Mouse (Mus musculus) gastrocnemius, postnatal 4 days (tissue): ENCODE data around the gene Ctnna3. TPM values are rescaled to one million over a fixed set of nuclear protein-coding genes. Genes with fewer than 3 reads are reported as not detected.

Experiments
- DNase-seq, 2 experiments: peaks; one replicate each; pipeline ENCODE4 v3.0.0; 2021 to 2022; ENCODE audit warnings: low spot score in 2 of 2, mixed read lengths in 2 of 2
- total RNA-seq, 2 experiments: library from RNA; stranded (reverse); gene quantifications; 2 replicates each; pipeline ENCODE4 v1.2.3; 2021

Ctnna3 gene
- total RNA-seq, 2 experiments from 2014 or later = 25.3 to 27.7 TPM

DNA sequence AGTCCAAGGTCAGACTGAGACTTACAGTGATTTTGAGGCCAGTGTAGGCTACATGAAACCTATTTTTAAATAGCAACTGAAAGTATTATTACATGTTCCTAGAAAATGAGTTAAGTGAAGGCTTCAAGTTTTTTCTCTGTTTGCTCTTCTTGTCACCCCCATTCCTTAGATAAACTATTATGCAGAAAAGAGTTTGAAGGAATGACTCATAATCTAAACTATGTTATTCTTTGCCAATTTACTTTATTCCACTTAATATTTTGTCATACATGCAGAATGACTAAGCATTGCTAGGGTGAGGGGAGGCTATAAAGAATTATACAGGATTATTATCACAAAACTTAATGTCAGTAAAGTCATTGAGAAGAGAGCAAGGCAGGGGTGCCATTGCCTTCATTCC is 479.0 kb downstream of the Ctnna3 start:
- no peak for DNase-seq

GRCm38 (mm10) chr10:63927334-63927733 is 497.4 kb downstream of the Ctnna3 start, which contains the start of gene Gm10118:
TSS of gene Gm10118 (minus strand) at chr10:63927434.
- DNase-seq = no peak

GRCm38 (mm10) chr10:63933946-63934345 is 504.0 kb downstream of the Ctnna3 start:
- DNase-seq = no peak

GRCm38 (mm10) chr10:63945534-63945933 is 515.6 kb downstream of the Ctnna3 start:
- DNase-seq = no peak

DNA sequence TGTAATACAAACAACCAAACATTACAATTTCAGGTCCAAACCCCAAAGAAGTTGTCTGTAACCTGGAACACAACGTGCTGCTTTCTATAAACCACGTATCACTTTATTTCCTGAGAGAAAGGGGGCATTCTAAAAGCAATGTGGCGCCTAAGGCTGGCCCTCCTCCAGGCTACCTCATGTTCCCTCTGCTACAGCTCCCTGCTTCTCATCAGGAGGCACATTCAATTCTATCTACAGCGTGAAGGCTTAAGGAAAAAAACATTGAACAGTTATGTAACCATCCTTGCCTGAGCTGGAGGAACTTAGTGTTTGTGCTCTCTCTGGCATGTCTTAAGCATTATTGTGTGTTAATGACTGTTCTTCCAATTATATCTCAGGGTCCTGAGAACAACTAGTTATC is 517.4 kb downstream of the Ctnna3 start:
- DNase-seq = no peak

- peak in 1 of 2 experiments; percentile 8 for DNase-seq
Measured at GRCm38 (mm10) chr10:63950867-63951266, 521.0 kb downstream of the Ctnna3 start.

DNA sequence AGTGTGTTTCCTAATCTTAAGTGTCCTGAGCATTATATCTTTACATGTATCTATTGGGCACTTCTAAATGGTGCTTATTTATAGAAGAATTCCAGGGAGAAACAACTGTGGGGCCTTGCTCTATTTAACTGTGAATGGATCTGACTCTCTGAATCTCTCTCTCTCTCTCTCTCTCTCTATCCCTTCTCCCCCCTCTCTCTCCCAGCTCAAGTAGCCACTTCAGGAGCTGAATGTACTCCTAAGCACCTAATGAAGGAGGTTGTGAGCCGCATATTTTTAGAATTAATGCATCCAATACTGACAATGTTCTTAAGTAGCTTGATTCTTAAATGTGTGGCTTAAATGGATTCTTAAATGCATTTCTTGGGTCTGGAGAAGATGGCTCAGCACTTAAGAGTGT is 521.6 kb downstream of the Ctnna3 start:
- DNase-seq = no peak

- peak in 1 of 2 experiments; percentile 47 for DNase-seq
Measured at GRCm38 (mm10) chr10:63954308-63954930, 524.5 kb downstream of the Ctnna3 start.

GRCm38 (mm10) chr10:63972300-63972699 is 542.4 kb downstream of the Ctnna3 start:
- DNase-seq = no peak

- DNase-seq = no peak
Measured at GRCm38 (mm10) chr10:63978101-63978500, 548.2 kb downstream of the Ctnna3 start.

DNA sequence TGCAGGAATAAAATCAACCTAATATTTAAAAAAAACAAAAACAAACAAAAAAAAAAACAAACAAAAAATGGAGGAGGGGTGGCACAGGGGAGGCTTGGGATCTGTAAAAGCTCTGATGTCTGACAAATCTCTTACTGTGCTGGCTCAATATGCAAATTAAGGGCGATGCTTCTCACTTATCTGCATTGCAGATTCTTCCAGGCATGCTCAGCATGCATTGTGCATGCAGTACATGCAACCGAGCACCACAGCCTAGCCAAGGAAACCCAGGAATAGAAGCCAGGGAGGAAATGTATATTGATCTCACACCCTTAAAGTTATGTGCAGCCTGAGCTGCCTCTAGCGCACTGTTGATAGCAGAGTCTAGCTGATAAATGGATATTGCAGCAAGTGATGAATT is 548.6 kb downstream of the Ctnna3 start:
- no peak for DNase-seq

DNA sequence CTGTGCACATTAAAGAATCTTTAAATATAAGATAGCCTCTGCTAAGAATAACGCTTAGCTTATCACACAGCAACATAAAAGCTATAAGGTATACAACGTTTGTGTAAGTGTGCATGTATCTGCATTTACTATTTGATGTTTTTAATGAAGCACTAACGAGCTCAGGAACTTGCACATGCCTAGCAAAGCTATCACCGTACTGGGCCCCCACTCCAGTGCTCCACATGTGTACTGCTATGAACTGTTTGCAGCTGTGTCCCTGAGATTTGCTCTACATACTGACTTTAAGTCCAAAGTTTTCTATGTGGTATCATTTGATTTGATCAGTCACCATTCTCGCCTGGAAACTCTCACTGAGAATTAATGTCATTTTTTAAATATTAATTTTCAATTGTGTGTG is 549.1 kb downstream of the Ctnna3 start:
- DNase-seq = no peak

DNA sequence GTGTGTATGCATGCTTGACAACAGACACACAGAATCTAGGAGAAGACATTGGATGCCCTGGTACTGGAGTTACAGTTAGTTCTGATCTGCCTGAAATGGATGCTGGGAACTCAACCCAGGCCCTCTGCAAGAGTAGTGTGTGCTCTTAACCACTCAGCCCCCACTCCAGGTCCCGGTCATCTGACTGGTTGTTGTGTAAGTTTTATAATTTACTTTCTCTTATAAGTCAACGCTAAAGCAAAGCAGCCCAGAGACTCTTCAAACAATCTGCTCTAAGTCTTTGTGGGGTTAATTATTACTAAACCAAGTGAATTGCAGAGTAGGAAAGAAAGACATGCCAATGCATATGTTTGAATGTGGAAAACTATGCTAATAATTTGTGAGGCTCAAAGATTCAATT is 549.5 kb downstream of the Ctnna3 start:
- no peak for DNase-seq

DNA sequence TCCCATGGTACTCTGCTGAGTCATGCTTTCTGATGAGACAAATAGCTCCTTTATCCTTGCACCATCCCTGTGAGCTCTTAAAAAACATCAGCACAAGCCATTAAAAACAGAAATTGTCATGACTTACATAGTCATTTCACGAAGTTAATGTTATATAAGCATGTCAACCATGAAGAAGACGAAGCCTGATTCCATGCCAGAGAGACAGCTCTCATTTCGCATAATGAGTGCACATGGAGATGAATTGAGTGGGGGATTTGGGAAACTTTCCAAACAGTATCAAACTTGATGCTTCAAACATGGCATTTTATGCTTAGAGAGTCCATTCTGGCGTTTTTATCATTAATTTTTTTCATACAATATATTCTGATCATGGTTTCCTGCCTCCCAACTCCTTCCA is 555.7 kb downstream of the Ctnna3 start:
- DNase-seq = no peak

- DNase-seq = no peak
Measured at GRCm38 (mm10) chr10:63994251-63994650, 564.4 kb downstream of the Ctnna3 start.

DNA sequence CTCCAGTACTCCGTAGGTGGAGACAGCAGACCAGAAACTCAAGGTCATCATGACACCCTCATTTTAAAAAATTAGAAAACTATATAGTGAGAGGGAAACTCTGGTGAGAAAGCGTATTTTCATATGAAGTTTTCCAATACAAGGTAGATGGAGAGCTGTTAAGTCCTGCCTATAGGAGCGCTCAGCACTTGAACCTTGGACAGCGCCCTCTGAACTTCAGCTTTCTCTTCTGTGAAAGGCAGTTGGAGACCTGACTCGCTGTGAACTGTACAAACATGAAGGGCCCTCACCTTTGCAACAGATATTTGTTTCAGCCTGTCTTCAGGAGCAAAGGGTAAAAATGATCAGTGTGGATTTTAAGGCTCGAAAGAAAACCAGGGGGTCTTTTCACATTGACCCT is 571.6 kb downstream of the Ctnna3 start:
- DNase-seq = no peak

- DNase-seq = no peak
Measured at GRCm38 (mm10) chr10:64001996-64002395, 572.1 kb downstream of the Ctnna3 start.

- no peak for DNase-seq
Measured at GRCm38 (mm10) chr10:64020347-64020746, 590.4 kb downstream of the Ctnna3 start.

DNA sequence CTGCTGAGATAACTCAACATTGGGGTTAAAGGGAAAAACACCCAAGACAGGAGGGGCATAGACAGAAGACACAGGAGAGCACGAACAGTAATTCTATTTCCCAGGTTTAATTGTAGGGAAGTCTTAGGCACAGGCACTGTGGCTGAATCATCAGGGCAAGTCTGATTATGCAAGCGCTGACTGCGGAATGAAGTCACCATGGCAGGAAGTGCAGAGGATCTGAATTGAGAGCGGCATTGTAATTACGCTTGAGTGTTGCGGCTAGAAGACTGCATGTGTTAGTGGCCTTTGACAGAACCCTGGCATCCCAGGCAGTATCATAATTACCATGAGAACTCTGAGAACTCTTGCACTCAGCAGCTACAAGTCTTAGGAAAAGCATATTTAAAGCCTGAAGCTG is 593.4 kb downstream of the Ctnna3 start:
- DNase-seq = no peak

DNA sequence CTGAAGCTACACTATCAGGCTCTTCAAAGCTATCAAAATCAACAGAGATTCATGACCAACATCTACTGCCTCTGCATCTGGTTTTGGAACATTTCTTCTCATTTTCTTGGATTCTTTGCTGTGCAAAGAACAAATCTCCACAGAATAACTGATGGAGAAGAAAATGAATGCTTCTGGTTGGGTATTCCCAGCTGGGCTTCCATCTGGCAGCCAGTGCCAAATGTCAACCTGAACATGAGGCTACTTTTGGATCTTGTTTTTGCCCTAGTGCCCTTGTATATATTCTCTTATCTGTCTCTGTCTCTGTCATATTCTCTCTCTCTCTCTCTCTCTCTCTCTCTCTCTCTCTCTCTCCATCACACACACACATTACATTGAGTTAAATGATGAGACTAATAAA is 601.0 kb downstream of the Ctnna3 start:
- DNase-seq = no peak

GRCm38 (mm10) chr10:64039760-64040535 is 610.0 kb downstream of the Ctnna3 start:
- peak in 1 of 2 experiments; percentile 30 for DNase-seq

DNA sequence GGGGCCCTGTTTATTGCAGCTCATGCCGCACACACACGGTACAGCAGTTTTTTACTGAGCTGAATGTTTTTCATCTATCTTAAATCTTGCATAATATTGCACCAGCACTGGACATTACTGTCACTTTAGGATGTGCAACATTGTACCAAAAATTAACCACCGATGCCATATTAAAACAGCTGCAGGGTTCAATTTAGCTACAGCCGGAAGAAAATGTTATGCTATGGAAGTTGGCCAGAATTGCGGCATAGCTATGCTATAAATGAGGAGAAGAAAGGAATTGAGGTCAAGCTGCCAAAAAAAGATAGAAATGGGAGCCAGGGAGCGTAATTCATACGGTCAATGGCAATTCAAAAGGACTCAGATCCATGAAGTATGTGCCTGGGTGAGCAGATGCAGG is 611.3 kb downstream of the Ctnna3 start:
- DNase-seq = no peak

DNA sequence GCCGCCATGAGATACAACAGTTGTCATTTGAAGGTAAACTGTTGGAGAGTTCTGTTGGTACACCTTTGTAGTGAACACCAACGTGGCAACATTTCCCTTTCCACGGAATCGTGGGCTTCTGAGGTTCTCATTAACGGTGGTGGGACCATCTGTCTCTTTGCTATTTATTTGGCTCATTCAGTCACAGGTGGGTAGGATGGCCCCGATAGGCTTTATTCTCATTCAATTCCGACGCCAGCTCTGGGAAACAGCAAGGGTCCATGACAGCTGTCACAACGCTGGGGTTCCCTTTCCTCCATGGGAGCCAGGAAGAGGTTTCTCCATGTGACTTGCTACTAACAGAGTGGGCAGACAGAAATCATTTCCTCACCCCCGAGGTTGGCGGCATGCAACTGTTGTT is 612.0 kb downstream of the Ctnna3 start:
- DNase-seq = no peak
